Mouse (Mus musculus) liver, embryonic 14.5 days (tissue): ENCODE results near the gene Pde8a. TPM values are rescaled to one million over a fixed set of nuclear protein-coding genes. Genes with fewer than 3 reads are reported as not detected.

Experiments used
- ATAC-seq: fragments of 200-750 bp; cut with Nextera tagmentation; 2 replicates; pipeline ENCODE4 v1.8.0; 2017; ENCODE audit warnings: moderate number of reproducible peaks, mild to moderate bottlenecking, moderate library complexity; ENCODE audit not compliant: insufficient read depth
- DNase-seq, 3 experiments: peaks; one replicate each; pipeline ENCODE4 v3.0.0-alpha.2; 2012 to 2013; ENCODE audit warnings: low read depth in 3 of 3, low spot score in 3 of 3
- H3K27ac ChIP-seq: fragments of 300-500 bp; sonication (generic); 2 replicates; pipeline ENCODE4 v1.5.1; 2014; ENCODE audit warnings: moderate library complexity, mild to moderate bottlenecking, control low read depth, inconsistent platforms
- H3K27me3 ChIP-seq: fragments of 300-500 bp; sonication (generic); 2 replicates; pipeline ENCODE4 v1.6.1; 2014; ENCODE audit warnings: mild to moderate bottlenecking, low read length, moderate library complexity; ENCODE audit not compliant: control insufficient read depth, insufficient read depth
- H3K36me3 ChIP-seq: fragments of 300-500 bp; sonication (generic); replicated peaks from 2 replicates; pipeline ENCODE4 v1.6.1; 2014; ENCODE audit warnings: low read depth; ENCODE audit not compliant: control insufficient read depth, insufficient read depth
- H3K4me1 ChIP-seq, 2 experiments: fragments of 200-500 bp in 1 of 2; fragments of 300-500 bp in 1 of 2; sonication (generic) in 1 of 2; replicated peaks; 2 replicates each; pipeline ENCODE4 v1.6.1; 2012 to 2014; ENCODE audit warnings: antibody characterized with exemption in 1 of 2, inconsistent platforms in 1 of 2, low read length in 1 of 2; ENCODE audit not compliant: control insufficient read depth in 2 of 2, insufficient read depth in 2 of 2
- H3K4me2 ChIP-seq: fragments of 300-500 bp; sonication (generic); 2 replicates; pipeline ENCODE4 v1.6.1; 2014; ENCODE audit warnings: low read depth, mild to moderate bottlenecking, control low read depth, moderate library complexity
- H3K4me3 ChIP-seq, 2 experiments: fragments of 200-500 bp in 1 of 2; fragments of 300-500 bp in 1 of 2; sonication (generic) in 1 of 2; 2 replicates each; pipeline ENCODE4 v1.5.1; 2012 to 2014; ENCODE audit warnings: low read depth in 2 of 2, low read length in 2 of 2, mild to moderate bottlenecking in 2 of 2, control low read depth in 1 of 2, inconsistent platforms in 1 of 2, moderate library complexity in 1 of 2; ENCODE audit not compliant: insufficient read depth in 1 of 2
- H3K9ac ChIP-seq: fragments of 300-500 bp; sonication (generic); replicated peaks from 2 replicates; pipeline ENCODE4 v1.6.1; 2014; ENCODE audit warnings: mild to moderate bottlenecking, control low read depth, moderate library complexity
- H3K9me3 ChIP-seq: fragments of 300-500 bp; sonication (generic); 2 replicates; pipeline ENCODE4 v1.6.1; 2016; ENCODE audit warnings: low read length, mixed read lengths; ENCODE audit not compliant: control insufficient read depth
- CTCF ChIP-seq: IDR thresholded peaks from 2 replicates; pipeline ENCODE4 v1.5.1; 2016; ENCODE audit warnings: antibody characterized with exemption, low read depth, control low read depth
- EP300 ChIP-seq: IDR thresholded peaks from 2 replicates; pipeline ENCODE4 v1.6.1; 2016; ENCODE audit warnings: antibody characterized with exemption, low read depth
- WGBS: fragments of 180-500 bp; shearing (Covaris S2); extraction: QIAGEN DNeasy Blood & Tissue Kit; methylation state at CpG from one replicate; pipeline ENCODE4 v1.1.7; 2014; ENCODE audit not compliant: insufficient replicate concordance; 5-methylcytosine and 5-hydroxymethylcytosine counted together
- polyA plus RNA-seq, 2 experiments: library from polyadenylated mRNA; depleted of rRNA in 1 of 2; stranded (reverse) in 1 of 2; unstranded in 1 of 2; fragments of >200 nt; fragmentation: Nextera tagmentation in 1 of 2; extraction: Ambion mirVana in 1 of 2; gene quantifications; 2 replicates each; pipeline versions ENCODE4 v1.2.1 to v1.2.3; 2012 to 2014

Gene Pde8a
- polyA plus RNA-seq, 2 experiments, result 1.5 to 1.7 TPM

GRCm38 (mm10) chr7:81356360-81356759, 143.0 kb downstream of the Pde8a start:
- Histone ChIP-seq H3K27me3 (no peaks in the 10 kb centered on the region), H3K4me3 (no peak overlapping the region), H3K9ac (no peak overlapping the region), H3K4me2 (no peak overlapping the region), H3K4me1 (no peaks in the 10 kb centered on the region), H3K36me3 (no peaks in the 10 kb centered on the region), H3K9me3 (no peaks in the 10 kb centered on the region), H3K27ac (no peak overlapping the region)
- TF ChIP-seq EP300 (no peak), CTCF (no peak)
- 66% methylated on average over 1 of the region's 1 CpGs for WGBS
- DNase-seq, result no peak
- no peak for ATAC-seq

GRCm38 (mm10) chr7:81356975-81357374, 143.6 kb downstream of the Pde8a start:
- DNase-seq (no peak), ATAC-seq (no peak)
- Histone ChIP-seq H3K27me3 (no peaks in the 10 kb centered on the region), H3K36me3 (no peaks in the 10 kb centered on the region), H3K9ac (no peak overlapping the region), H3K4me1 (no peaks in the 10 kb centered on the region), H3K9me3 (no peaks in the 10 kb centered on the region), H3K4me2 (no peak overlapping the region), H3K4me3 (no peak overlapping the region), H3K27ac (no peak overlapping the region)
- WGBS, result 58% methylated on average over 7 of the region's 7 CpGs
- TF ChIP-seq EP300 (no peak), CTCF (no peak)

GRCm38 (mm10) chr7:81367946-81368345, 154.6 kb downstream of the Pde8a start:
- WGBS, result 51% methylated on average over 3 of the region's 3 CpGs
- H3K36me3 ChIP-seq, result no peaks in the 10 kb centered on the region

GRCm38 (mm10) chr7:81369724-81370123, 156.3 kb downstream of the Pde8a start:
- Histone ChIP-seq H3K9ac (no peak overlapping the region), H3K4me3 (no peak overlapping the region), H3K4me1 (no peaks in the 10 kb centered on the region), H3K9me3 (no peaks in the 10 kb centered on the region), H3K27me3 (no peaks in the 10 kb centered on the region), H3K36me3 (no peaks in the 10 kb centered on the region), H3K27ac (no peak overlapping the region), H3K4me2 (no peak overlapping the region)
- no peak for ATAC-seq
- WGBS, result 50% methylated on average over 3 of the region's 3 CpGs
- TF ChIP-seq CTCF, result no peak
- TF ChIP-seq EP300, result no peak
- no peak for DNase-seq

More at GRCm38 (mm10) chr7:81367946-81368345, 154.6 kb downstream of the Pde8a start:
- H3K4me1 ChIP-seq, result no peaks in the 10 kb centered on the region
- no peak overlapping the region for H3K27ac ChIP-seq
- TF ChIP-seq CTCF, result no peak
- no peak for TF ChIP-seq EP300
- DNase-seq, result no peak
- no peak for ATAC-seq
- H3K9me3 ChIP-seq, result no peaks in the 10 kb centered on the region
- no peak overlapping the region for H3K4me2 ChIP-seq
- no peak overlapping the region for H3K4me3 ChIP-seq
- H3K27me3 ChIP-seq, result no peaks in the 10 kb centered on the region
- no peak overlapping the region for H3K9ac ChIP-seq

GRCm38 (mm10) chr7:81371811-81372210, 158.4 kb downstream of the Pde8a start:
- H3K9me3 ChIP-seq, result no peaks in the 10 kb centered on the region
- no peak for ATAC-seq
- no peaks in the 10 kb centered on the region for H3K27me3 ChIP-seq
- H3K4me3 ChIP-seq, result no peak overlapping the region
- TF ChIP-seq CTCF, result no peak
- no peak for TF ChIP-seq EP300
- no peak for DNase-seq
- no peaks in the 10 kb centered on the region for H3K4me1 ChIP-seq
- WGBS, result 18% methylated on average over 5 of the region's 5 CpGs
- no peak overlapping the region for H3K27ac ChIP-seq
- no peak overlapping the region for H3K9ac ChIP-seq
- H3K4me2 ChIP-seq, result no peak overlapping the region
- H3K36me3 ChIP-seq, result no peaks in the 10 kb centered on the region
